Mouse (Mus musculus): ENCODE data around the gene Klc2.

GRCm38 (mm10) chr19:5083961-5084833, 34.2 kb downstream of the Klc2 start:
- TF ChIP-seq GATA1 (IDR thresholded peaks at IDR 0.05; ENCODE audit: low read length): no peak
- TF ChIP-seq TAL1 (IDR thresholded peaks at IDR 0.05; ENCODE audit: low read length): no peak
